Mouse (Mus musculus) spleen, adult 2 months (tissue): Measurements from ENCODE around the gene Slc35b2. TPM values are rescaled to one million over a fixed set of nuclear protein-coding genes. Genes with fewer than 3 reads are reported as not detected.

Source experiments
- DNase-seq, 2 experiments: peaks; one replicate each; pipeline versions ENCODE4 v3.0.0 to v3.0.0-alpha.2; 2012 to 2021; ENCODE audit warnings: low spot score in 2 of 2, low read depth in 1 of 2
- H3K27ac ChIP-seq: fragments of 200-500 bp; 2 replicates; pipeline ENCODE4 v1.5.1; 2012; ENCODE audit warnings: low read length, inconsistent platforms; ENCODE audit not compliant: insufficient read depth
- H3K27me3 ChIP-seq: fragments of 200-500 bp; 2 replicates; pipeline ENCODE4 v1.6.1; 2012; ENCODE audit warnings: mild to moderate bottlenecking, moderate library complexity, low read length, inconsistent platforms; ENCODE audit not compliant: control insufficient read depth, insufficient read depth
- H3K36me3 ChIP-seq: fragments of 200-500 bp; 2 replicates; pipeline ENCODE4 v1.6.1; 2012; ENCODE audit warnings: mild to moderate bottlenecking, low read length, inconsistent platforms; ENCODE audit not compliant: control insufficient read depth, insufficient read depth
- H3K4me1 ChIP-seq: fragments of 200-500 bp; 2 replicates; pipeline ENCODE4 v1.6.1; 2011; ENCODE audit warnings: inconsistent platforms; ENCODE audit not compliant: control insufficient read depth, insufficient read depth, insufficient read length
- H3K4me3 ChIP-seq: fragments of 200-500 bp; 2 replicates; pipeline ENCODE4 v1.5.1; 2011; ENCODE audit warnings: mild to moderate bottlenecking, inconsistent platforms; ENCODE audit not compliant: insufficient read depth, insufficient read length; ENCODE audit errors: extremely low read depth
- CTCF ChIP-seq: fragments of 200-500 bp; IDR thresholded peaks from 2 replicates; pipeline ENCODE4 v1.5.1; 2011; ENCODE audit warnings: mild to moderate bottlenecking, inconsistent platforms; ENCODE audit not compliant: insufficient read depth, insufficient read length, insufficient replicate concordance; ENCODE audit errors: extremely low read depth
- POLR2A ChIP-seq: fragments of 200-500 bp; IDR thresholded peaks from 2 replicates; pipeline ENCODE4 v1.6.1; 2011; ENCODE audit warnings: low read depth, low read length, inconsistent platforms
- WGBS: fragments of 180-500 bp; shearing (Covaris S2); methylation state at CpG from one replicate; pipeline ENCODE4 v1.1.7; 2018; 5-methylcytosine and 5-hydroxymethylcytosine counted together
- polyA plus RNA-seq: library from polyadenylated mRNA; depleted of rRNA; stranded (reverse); fragments of >200 nt; gene quantifications from 2 replicates; pipeline ENCODE4 v1.2.3, GENCODE M21; 2012

Gene Slc35b2
- polyA plus RNA-seq, 1 experiment, result 70.9 TPM

GRCm38 (mm10) chr17:45600267-45600666 lies 36.6 kb downstream of the Slc35b2 start:
- Histone ChIP-seq H3K36me3 (no peaks in the 10 kb centered on the region), H3K27me3 (no peaks in the 10 kb centered on the region), H3K4me3 (no peak overlapping the region), H3K4me1 (peaks cover 8% of the 10 kb centered on the region; the same call in 1 of the 2 replicates), H3K27ac (no peak overlapping the region)
- no peak for DNase-seq
- WGBS, result 90% methylated on average over 8 of the region's 8 CpGs
- no peak for TF ChIP-seq POLR2A
- no peak for TF ChIP-seq CTCF

GRCm38 (mm10) chr17:45601325-45601724 lies 37.7 kb downstream of the Slc35b2 start:
- Histone ChIP-seq H3K27ac (no peak overlapping the region), H3K4me1 (peaks cover 8% of the 10 kb centered on the region; the same call in 1 of the 2 replicates), H3K36me3 (no peaks in the 10 kb centered on the region), H3K27me3 (no peaks in the 10 kb centered on the region), H3K4me3 (no peak overlapping the region)
- 89% methylated on average over 22 of the region's 22 CpGs for WGBS
- DNase-seq, result no peak
- TF ChIP-seq CTCF (no peak), POLR2A (no peak)

DNA sequence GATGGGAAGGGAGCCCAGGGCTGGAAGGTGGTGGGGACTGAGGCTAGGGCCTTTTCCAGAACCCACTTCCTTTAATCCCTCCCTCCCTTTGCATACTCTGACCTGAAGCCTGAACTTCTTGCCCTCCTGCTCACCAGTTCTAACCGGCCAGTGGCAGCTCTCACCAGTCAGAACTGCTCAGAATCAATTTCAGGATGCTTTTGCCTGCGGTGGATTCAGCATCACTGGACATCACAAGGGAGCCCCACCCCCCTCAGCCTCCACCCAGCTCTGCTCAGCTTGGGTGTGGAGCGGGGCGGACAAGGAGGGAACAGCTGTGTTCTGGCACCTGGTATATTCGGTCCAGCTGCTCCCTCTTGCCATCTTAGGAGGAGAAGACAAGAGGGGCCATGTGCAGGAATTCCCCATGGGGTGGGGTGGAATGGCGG lies 38.2 kb downstream of the Slc35b2 start, which contains the start of gene Mymx:
TSS of gene Mymx (minus strand) at position 226 of the 428 bp plus-strand sequence.
- Histone ChIP-seq H3K27ac (no peak within 1 kb of the TSS), H3K36me3 (no peaks in the 10 kb centered on the region), H3K4me3 (no peak within 1 kb of the TSS), H3K27me3 (no peaks in the 10 kb centered on the region), H3K4me1 (peaks cover 5% of the 10 kb centered on the region; the same call in 1 of the 2 replicates)
- 87% methylated on average over 6 of the region's 6 CpGs for WGBS
- no peak for DNase-seq
- TF ChIP-seq CTCF (no peak), POLR2A (no peak)

DNA sequence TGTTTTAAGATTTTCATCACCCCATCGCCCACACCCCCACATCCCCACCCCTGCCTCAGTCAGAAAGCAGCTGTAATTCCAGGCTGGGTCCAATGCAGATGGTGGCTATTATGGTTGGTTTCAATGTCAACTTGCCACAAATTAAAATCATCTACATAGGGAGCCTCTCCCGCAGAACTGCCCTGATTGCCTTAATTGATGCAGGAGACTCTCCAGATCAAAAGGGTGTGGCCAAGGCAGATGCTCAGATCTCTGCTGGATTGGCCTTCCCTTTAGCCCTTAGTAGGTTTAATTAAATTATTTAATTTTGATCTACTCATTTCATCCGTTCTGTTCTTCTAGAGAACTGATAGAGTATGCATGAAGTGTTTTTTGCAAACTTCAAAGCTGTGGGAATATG lies 39.3 kb downstream of the Slc35b2 start:
- Histone ChIP-seq H3K4me3 (no peak overlapping the region), H3K4me1 (0 out of 2 replicates have a peak, but pooled peaks cover 3% of the 10 kb centered on the region), H3K27me3 (no peaks in the 10 kb centered on the region), H3K27ac (no peak overlapping the region), H3K36me3 (no peaks in the 10 kb centered on the region)
- DNase-seq, result no peak
- TF ChIP-seq CTCF, result no peak
- no peak for TF ChIP-seq POLR2A
- WGBS, result 86% methylated on average over 3 of the region's 3 CpGs

DNA sequence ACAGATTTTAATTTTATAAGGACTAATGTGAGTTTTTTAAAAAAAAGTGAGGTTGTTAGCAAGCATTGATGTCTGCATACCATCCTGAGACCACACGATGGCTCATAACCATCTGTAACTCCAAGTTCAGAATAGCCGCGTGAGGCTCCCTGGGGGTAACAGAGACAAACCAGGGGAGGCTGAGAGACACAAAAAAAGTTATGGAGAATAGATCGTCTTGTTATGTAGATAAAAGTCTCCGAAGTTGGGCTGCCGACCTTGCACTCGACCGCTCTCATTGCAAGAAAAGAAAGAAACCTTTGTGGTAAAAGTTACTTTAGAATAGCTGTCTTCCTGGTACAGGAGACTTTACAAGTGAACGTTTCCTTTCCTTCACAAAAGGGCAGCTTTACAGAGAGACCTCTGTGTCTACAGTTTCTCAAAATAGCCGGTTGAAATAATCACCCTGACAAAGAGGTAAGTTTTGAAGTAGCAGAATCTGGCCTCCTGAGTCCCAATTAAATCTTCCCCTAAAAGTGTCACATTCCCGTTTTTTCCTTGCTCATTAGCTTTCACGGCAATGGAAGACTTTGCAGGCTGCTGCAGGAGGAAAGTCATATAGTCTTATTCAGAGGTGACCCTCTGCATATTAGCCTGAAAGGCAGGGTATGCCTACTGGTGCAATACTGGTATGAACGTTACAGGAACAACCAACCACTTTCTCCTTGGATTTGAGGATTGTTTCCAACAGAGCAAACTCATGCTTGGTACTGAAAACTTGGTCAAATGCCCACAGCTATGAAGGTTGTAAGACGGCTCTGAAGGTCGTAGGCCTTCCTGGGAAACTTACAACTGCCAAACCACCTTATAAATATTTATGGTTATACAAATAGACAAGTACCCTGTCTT lies 43.6 kb downstream of the Slc35b2 start:
- WGBS, result 79% methylated on average over 15 of the region's 15 CpGs
- Histone ChIP-seq H3K36me3 (no peaks in the 10 kb centered on the region), H3K27me3 (no peaks in the 10 kb centered on the region), H3K27ac (no peak overlapping the region), H3K4me3 (no peak overlapping the region), H3K4me1 (no peaks in the 10 kb centered on the region)
- DNase-seq, result no peak
- no peak for TF ChIP-seq CTCF
- TF ChIP-seq POLR2A, result no peak

DNA sequence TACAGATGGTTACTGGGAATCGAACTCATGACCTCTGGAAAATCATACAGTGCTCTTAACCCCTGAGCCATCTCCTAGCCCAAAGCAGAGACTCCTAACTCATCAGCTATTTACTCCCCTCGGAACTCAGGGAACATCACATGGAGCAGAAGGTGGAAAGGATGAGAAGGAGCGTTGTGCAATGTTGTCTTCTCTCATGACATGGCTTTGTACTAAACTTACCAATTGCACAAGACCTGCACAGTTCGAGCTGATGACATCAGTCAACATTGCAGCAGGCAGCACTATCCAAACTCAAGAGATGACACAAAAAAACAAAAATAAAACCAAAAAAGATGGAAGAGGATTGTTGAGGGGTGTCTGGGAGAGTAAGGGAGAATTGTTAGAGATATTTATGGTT lies 44.7 kb downstream of the Slc35b2 start:
- 89% methylated on average over 4 of the region's 4 CpGs for WGBS
- H3K27ac ChIP-seq, result no peak overlapping the region
- TF ChIP-seq POLR2A (no peak), CTCF (no peak)
- H3K27me3 ChIP-seq, result no peaks in the 10 kb centered on the region
- H3K4me3 ChIP-seq, result no peak overlapping the region
- H3K36me3 ChIP-seq, result no peaks in the 10 kb centered on the region
- H3K4me1 ChIP-seq, result no peaks in the 10 kb centered on the region
- DNase-seq, result no peak
